Mouse (Mus musculus): Measurements from ENCODE around the gene Vamp8. TPM values are rescaled to one million over a fixed set of nuclear protein-coding genes. Genes with fewer than 3 reads are reported as not detected.

Vamp8 gene
- total RNA-seq, 2 experiments from 2014 or later = 70.1 to 102 TPM

DNA sequence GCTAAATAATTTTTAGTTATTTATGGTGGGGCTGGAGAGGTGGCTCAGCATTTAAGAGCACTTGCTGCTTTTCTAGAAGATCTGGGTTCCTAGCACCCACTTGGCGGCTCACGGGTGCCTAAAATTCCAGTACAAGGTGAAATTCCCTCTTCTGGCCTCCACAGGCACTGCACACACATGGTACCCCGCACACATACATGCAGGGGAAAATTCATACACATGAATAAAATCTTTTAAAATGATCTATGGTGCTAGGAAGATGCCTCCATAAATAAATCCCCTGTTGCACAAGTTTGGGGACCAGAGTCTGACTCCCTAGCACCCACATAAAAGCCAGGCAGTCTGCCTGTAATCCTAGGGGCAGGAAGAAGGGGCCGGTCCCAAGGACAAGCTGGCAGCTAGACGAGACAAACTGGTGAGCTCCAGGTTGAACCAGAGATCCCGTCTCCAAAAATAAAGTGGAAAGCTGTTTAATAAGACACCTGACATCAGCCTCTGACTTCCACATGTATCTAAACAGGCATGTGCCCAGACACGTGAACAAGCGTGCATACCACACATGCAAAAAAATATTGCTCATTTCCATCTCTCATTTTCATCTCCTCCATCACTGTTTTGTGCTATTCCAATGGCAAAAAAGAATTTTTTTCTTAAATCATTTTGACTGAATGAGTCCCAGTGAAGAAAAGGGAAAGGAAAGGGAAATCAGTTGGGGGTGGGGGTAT, 11.8 kb downstream of the Vamp8 start:
- no peak for ATAC-seq (replicated peaks; ENCODE audit: low FRiP score, poor library complexity, severe bottlenecking)

DNA sequence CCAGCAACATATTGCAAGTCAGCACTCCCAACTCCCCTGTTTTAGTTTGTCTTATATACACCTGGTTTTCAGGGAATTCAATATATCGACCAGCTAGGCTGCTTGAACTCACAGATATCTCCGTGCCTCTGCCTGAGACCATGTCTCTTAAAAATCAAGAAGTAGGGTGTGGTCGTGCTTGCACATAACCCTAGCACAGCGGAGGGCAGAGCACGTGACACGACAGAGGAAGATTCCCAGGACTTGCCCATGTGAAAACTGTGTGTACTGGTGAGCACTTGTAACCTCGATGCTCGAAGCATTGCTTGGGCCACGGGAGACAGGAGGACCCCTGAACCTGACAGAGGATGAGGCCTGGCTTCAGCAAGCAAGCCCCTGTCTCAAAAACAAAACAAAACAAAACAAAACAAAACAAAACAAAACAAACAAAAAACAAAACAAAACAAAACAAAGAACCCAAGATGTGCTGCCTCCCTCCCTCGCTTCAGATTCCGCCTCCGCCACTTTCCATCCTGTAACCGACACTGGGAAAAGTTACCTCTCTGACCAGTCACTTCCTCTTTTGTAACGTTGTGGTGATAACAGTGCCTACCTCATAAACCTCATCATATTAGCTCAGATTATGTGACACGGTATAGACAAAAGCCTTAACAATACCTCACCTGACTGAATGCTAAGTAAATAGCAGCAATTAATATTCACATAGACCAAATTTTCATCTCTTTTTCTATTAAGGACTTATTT, 15.5 kb downstream of the Vamp8 start:
- peak; percentile 68 for ATAC-seq (replicated peaks; ENCODE audit: low FRiP score, poor library complexity, severe bottlenecking)

DNA sequence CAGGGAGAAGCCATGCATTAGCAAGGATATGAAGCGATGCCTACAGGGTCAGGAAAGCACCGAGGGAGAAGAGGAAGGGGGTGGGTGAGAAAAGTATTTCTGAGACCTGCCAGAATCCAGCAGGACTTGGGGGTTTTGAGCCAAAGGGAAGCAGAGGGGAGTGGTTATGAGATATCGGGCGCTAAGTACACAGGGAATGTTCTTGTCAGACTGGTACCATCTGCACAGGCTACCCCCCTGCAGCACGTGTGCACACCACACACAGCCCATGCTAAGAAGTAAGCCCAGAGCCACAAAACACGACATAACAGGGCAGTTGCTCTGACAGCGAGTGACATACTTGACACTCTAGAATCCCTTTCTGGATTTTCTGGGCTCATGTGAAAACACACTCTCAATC, 16.3 kb downstream of the Vamp8 start:
- no peak for ATAC-seq (replicated peaks; ENCODE audit: low FRiP score, poor library complexity, severe bottlenecking)

DNA sequence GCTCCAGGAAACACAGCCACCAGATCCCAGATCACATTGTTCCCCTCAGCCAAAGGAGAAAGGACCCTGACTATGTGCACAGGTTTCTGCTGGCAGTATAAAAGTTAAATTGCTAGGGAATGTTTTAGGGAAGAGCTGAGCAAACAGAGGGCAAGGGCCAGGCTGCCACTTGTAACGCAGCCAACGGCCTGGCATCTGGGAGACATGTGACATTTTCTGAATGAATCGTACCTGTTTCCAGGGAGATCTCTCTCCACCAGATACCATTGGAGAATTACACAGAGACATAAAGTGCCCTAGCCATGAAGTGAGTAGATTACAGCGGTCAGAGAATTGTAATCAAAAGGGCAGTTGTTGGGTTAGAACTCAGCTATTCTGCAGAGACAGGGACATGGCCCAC, 17.3 kb downstream of the Vamp8 start:
- ATAC-seq (replicated peaks; ENCODE audit: low FRiP score, poor library complexity, severe bottlenecking) = no peak

DNA sequence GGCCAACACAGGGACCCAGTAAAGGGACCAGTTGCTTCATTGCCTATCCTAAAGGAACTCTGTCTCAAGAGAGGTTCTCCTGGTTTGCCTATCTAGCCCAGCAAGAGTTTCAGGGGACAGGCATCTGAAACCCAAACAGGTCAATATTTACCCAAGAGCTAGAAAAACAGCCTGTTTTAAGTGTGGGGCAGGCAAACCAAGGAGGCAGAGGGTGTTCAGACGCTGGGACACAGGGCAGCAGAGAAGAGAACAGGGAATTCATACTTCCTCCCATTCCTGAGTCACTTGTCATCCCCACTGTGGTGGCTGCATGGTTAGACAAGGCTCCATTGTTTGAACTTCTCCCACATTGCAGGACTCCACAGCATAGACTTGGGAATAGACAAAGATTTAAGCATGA, 18.9 kb downstream of the Vamp8 start:
- no peak for ATAC-seq (replicated peaks; ENCODE audit: low FRiP score, poor library complexity, severe bottlenecking)

DNA sequence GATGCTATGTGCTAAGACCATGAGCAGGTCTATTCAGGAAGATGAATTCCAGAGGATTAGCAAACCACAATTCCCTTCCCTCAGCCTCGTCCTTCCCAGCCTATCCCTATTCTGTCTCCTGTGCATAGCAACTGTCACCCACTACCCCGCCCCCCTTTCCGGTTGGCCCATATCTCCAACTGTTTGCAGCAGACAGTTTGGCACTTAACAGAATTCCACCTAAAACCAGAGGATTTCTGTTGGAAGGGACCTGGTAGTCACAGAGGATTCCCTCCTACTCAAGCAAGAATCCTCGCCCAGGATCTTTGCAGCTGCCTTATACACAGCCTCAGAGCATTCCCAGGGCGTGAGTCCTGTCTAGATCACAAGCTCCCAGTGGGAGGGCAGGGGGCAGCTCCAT, 19.4 kb downstream of the Vamp8 start:
- no peak for ATAC-seq (replicated peaks; ENCODE audit: low FRiP score, poor library complexity, severe bottlenecking)

DNA sequence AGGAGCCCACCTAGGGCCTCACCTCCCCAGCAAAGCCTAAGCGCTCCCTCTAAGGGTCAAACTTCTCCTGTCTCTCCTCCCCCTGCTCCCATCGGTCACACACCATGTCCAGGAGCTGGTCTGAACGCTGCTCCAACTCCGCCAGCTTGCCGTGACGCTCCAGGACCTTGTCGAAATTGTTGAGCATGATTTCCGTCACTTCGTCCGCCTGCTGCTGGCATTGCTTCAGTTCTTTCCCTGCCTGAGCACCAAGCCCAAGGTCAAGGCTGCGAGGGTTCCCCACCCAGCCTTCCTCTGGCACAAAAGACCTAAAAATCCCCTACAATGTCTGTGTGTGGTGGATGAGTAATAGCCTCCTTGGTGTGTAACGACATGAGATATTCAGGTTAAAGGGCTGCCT, 20.4 kb downstream of the Vamp8 start:
- no peak for ATAC-seq (replicated peaks; ENCODE audit: low FRiP score, poor library complexity, severe bottlenecking)

DNA sequence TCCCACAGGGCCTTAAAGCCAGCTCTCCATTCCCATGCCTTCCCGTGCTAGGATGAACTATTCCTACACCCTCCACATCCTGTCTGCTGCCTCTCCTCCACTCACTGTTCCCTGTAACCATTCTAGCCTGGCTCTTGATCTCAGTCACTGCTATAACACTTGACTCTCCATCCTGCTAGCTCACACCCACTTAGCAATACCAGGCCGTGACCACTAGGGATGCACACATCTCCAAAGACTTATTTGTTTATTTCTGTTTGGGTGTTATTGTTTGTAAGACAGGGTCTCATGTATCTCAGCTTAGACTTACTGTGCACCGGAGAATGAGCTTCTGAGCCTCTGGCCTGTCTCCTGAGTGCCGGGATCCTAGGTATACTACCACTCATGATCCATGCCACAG, 20.9 kb downstream of the Vamp8 start:
- ATAC-seq (replicated peaks; ENCODE audit: low FRiP score, poor library complexity, severe bottlenecking) = 0 out of 2 replicates have a peak, but pooled peaks have one; percentile 41

DNA sequence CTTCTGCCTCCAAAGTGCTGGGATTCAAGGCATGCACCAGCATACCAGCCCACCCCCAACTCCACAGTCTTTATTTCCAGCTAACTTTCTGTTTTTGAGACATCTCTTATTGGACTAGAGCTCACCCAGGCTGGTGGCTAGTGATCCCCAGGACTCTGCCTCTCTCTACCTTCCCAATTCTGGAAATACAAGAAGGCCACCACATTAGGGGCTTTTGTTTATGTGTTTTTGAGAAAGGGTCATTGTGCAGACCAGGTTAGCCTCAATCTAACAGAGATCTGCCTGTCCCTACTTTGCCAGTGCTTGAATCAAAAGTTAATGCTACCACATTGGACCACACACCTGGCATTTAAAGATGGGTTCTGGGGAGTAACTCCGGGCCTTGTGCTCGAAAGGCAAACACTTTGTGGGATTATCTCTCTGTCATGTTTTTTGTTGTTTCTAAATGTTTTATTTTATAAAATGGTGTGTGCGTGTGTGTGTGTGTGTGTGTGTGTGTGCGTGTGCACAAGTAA, 23.0 kb downstream of the Vamp8 start:
- ATAC-seq (replicated peaks; ENCODE audit: low FRiP score, poor library complexity, severe bottlenecking) = no peak

DNA sequence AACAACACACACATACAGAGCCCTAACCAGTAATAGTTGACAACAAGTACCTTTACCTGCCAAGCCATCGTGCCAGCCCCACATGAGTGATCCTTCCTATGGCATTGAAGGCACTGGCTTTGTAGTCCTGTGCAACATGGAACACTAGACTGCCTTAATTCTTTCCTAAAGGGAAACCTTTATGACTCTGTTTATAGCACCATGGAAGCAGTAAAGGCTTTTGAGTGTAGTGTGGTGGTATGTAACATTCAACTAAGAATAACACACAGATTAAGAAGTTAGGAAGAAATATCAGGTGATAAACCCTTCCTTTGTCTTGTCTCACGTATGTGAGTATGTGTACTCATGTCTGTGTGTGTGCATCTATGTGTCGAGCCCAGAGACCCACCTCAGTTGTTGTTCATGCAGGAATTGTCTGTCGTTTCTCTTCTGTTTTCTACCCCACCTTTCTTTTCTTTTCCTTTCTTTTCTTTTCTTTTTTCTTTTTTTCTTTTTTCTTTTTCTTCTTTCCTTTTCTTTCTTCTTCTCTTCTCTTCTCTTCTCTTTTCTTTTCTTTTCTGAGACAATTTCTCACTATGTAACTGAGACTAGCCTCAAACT, 23.6 kb downstream of the Vamp8 start, which contains the start of gene Rnf181:
Rnf181 (minus strand) TSS at position 113 of the 600 bp plus-strand sequence.
- ATAC-seq (replicated peaks; ENCODE audit: low FRiP score, poor library complexity, severe bottlenecking) = no peak

DNA sequence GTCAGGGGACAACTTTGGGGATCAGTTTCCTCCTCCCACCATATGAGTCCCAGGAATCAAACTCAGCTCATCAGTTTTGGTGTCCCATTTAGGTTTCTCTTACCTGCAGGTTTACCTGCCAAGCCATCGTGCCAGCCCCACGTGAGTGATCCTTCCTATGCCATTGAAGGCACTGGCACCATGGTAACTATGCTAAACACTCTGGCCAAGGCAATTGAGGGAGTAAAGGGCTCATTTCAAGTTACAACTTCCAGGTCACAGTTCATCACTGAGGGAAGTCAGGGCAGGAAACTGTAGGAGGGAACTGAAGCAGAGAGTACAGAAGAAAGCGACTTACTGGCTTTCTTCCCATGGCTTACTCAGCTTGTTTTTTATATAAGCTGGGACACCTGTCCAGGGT, 24.2 kb downstream of the Vamp8 start:
- ATAC-seq (replicated peaks; ENCODE audit: low FRiP score, poor library complexity, severe bottlenecking) = no peak

DNA sequence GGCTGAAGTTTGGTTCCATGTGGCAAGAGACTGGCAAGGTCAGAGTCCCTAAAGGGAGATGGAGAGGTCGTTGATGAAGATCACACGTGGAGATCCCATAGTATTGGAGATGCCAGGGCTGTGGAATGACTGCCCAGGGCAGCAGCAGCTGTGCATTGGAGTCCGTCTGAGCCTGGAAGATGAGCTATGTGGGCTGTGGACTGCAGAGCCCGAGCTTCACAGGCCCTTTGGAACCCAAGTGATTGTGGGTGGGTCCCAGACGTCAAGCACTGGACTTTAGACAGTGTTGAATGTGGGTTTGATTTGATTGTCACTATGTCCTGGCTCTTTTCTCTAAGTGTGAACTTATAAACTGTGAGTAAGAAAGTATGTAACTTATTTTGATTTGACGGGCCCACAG, 25.5 kb downstream of the Vamp8 start:
- no peak for ATAC-seq (replicated peaks; ENCODE audit: low FRiP score, poor library complexity, severe bottlenecking)

DNA sequence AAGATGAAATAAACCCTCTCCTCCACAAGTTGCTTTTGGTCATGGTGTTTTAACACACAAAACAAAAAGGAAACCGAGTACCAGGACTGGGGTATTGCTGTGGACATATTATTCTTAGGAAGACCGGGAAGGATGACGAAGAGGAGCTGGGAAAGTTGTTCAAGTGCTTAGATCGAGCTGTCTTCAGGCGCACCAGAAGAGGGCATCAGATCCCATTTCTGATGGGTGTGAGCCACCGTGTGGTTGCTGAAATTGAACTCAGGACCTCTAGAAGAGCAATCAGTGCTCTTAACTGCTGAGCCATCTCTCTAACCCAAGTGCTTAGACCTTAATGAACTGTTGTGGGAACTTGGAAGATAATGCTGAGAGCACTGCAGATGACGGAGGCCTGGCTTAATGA, 26.5 kb downstream of the Vamp8 start:
- no peak for ATAC-seq (replicated peaks; ENCODE audit: low FRiP score, poor library complexity, severe bottlenecking)

DNA sequence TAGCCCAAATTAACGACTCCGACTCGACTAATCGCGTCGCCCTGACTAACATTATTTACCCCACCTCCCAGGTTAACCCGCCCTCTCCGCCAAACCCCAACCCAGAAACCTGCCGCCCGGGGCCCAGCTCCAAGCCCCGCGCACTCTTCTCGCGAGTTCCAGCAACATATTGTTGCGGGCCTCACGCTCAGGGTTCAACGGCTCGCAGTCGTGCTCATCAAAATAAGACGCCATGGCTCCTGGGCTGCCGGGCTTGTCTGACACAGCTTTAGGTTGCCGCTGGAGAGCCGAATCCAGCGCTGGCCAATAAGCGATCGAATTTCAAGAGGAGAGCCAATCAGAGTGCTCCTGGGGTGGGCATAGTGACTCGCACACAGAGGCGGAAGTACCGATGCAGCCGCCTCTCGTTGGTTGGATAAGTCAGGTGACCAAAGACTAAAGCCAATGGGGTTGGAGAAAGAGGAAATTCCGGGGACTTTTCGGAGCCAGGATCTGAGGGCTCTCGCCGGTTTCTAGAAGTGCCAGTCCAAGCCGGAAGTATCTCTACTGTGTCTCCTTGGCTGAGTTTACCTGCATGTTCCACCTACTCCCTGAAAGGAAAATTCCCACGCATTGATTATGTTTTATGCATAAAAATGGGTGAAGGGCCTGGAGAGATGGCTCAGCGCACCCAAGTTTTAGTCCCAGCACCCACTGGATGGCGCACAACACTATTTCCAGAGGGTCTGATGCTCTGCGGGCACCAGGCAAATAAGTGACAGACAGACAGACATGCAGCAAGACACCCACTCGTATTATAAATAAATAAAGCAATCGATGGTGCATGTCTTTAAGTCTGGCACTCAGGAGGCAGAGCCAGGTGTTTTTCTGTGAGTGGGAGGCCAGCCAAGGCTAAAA, 28.1 kb downstream of the Vamp8 start:
- peak; percentile 93 for ATAC-seq (replicated peaks; ENCODE audit: low FRiP score, poor library complexity, severe bottlenecking)

DNA sequence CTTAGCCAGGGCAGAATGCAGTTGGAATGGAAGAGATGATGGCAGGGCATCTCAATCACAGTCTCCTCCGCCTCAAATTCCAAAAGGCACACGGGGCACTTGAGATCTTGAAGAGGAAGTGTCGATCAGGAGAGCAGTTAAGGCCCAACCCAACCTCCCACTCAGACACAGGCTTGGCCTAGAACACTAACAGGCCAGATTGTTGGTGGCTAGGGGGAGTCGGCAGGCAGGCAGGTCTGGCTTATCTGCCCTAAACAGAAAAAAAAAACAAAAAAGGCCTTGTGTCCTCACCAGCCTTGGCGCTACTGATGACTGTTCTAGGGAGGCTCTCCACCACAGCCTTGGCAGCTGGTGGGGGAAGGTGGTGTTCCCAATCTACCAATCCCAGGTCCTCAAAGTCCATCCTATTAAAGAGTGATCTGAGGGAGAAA, 29.4 kb downstream of the Vamp8 start:
- no peak for ATAC-seq (replicated peaks; ENCODE audit: low FRiP score, poor library complexity, severe bottlenecking)

DNA sequence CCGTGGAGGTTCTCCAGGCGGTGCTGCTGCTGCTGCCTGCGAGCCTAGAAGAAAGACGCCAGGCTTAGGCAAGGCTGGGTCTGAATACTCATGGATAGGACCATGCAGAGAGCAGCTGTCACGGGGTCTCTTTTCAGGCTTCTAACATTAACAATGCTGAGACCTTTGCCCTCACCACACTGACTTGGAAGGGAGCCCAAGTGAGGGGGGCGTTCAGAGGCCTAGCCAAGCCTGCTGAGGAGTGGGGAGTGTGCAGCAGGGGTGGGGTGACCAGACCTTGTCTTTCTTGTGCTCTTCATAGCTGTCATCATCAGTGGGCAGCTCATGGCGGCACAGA, 29.9 kb downstream of the Vamp8 start:
- no peak for ATAC-seq (replicated peaks; ENCODE audit: low FRiP score, poor library complexity, severe bottlenecking)

DNA sequence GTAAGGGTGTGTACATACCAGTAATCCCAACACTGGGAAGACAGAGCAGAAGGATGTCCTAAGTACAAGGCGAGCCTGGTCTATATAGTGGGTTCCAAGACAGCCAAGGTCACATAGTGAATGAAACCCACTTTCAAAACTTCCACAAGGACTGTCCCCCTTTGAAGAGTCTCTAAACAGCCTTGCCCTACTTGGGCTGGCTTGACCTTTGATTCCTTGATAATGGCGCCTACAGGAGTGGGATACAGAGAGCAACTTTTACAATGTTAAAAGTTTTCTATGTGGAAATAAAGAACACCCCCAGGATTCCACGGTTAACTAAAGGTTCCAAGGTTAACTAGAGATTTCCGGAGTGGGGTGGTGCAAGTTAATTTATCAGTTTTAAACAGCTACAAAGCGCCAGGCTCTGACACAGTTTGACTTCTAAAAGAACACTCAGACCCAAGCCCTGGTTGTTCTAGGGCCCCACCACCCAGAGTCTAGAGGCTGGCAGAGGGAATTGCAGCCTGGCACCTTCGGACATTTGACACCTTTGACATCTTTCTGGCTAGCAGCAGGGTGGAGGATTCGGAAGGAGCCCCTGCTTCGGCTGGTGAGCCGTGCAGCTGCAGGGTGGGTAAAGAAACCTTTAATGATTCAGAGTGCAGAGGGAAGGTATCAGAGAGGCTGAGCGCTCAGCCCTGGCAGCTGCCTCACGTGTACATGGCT, 30.5 kb downstream of the Vamp8 start:
- ATAC-seq (replicated peaks; ENCODE audit: low FRiP score, poor library complexity, severe bottlenecking) = no peak

DNA sequence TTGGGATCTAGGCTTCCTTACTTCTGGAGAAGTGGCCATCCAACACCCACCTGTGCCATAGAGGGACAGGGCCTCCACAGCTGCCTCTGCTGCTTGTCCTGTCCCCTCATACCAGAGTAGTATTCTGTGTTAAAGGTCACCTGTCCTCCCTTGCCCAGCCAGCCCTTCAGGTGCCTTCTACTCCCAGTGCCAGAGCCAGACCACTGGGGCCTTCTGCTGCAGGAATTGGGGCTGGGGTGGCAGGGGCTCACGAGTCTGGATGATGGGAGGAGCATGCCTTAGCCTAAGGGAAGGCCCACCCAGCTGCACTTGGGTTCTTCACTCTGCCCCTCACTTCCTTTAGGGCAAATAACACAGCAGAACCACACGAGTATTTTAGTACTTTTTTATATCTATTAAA, 31.2 kb downstream of the Vamp8 start:
- no peak for ATAC-seq (replicated peaks; ENCODE audit: low FRiP score, poor library complexity, severe bottlenecking)

DNA sequence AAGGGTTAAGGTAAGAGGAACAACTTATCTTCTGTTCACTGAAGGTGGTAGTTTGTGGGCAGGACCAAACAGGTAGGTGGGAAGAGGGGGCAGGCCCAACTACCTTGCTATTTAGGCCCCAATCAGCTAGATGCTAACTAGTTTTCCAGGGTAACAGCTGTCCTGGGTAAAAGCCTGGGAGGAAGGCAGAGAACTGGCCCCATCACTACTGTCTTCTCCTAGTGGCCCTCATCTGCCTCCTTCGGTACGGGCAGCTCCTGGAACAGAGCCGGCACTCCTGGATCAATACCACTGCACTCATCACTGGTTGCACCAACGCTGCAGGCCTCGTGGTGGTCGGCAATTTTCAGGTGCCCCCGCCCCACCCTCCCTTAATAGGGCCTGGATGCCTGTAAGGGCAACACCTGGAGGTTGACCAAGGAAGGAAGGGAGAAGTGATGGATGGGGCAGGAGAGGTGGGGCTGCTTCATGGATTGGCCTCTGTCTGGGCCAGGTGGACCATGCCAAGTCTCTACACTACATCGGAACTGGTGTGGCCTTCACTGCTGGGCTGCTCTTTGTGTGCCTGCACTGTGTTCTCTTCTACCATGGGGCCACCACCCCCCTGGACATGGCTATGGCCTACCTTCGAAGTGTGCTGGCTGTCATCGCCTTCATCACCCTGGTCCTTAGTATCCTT, 32.3 kb downstream of the Vamp8 start:
- no peak for ATAC-seq (replicated peaks; ENCODE audit: low FRiP score, poor library complexity, severe bottlenecking)
